Mouse (Mus musculus): ENCODE data around the gene Insl3. TPM values are rescaled to one million over a fixed set of nuclear protein-coding genes. Genes with fewer than 3 reads are reported as not detected.
"Not testable (repeated sequence)": the region's sequence is repeated elsewhere in the genome, so short reads cannot be mapped to it uniquely, and the experiment has no call there.

The Insl3 gene
- total RNA-seq, 2 experiments from 2014 or later = 2.6 to 3.4 TPM

DNA sequence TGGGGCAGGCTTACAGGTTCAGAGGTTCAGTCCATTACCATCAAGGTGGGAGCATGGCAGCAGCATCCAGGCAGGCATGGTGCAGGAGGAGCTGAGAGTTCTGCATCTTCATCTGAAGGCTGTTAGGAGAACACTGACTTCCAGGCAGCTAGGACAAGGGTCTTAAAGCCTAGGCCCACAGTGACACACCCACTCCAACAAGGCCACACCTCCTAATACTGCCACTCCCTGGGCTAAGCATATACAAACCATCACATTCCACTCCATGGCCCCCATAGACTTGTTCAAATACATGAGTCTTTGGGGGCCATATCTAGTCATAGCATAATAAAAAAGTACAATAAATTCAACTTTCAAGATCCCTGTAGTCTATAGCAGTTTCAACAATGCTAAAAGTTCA lies 14.4 kb downstream of the Insl3 start:
- DNase-seq (ENCODE audit: low spot score in 2 of 2) = not testable (repeated sequence)

DNA sequence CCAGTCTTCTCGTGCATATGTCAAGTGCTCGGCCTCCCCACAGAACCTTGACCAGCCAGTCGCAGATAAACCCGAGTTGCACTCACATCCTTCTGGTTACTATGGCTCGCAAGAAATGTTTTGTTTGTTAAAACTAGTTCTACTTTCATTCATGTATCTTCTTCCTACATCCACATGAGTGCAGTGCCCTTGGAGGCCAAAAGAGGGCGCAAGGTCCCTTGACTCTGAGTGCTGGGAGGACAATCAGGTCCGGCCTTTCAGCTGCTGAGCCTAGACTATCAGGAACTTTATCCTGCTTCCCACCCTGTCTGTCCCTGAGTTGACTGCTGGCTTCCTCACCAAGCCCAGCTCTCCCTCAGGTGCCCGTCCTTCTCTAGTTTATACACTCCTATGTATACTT lies 18.9 kb downstream of the Insl3 start:
- no peak for DNase-seq (ENCODE audit: low spot score in 2 of 2)

DNA sequence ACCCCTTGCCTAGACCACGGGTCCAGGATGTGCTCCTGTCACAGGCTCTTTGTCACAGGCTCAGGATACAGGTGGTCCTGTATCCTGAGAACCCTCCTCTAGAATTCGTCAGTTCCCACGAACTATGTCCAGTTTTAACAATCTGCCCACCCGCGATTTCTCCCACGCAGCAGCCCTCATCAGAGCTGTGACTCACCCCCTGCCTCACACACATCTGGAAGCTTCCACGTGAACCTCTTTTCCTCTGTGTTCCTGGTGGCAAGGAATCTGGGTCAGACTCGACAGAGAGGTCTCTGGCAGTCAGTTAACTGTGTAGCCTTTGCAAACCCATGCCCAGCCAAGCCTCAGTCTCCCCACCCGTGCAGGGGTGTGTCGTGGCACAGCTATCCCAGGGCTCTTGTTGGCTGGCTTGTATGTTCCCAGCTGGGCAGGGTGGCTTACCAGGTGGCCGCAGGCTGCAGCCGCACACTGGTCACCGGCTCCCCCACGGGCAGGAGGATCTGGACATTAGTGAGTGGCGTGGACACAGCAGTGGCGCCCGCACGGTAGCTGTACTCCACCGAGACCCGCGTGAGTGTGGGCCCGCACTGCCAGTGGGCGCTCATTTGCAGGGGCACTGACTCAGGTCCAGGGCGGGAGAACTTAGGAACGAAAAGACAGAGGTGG lies 20.3 kb downstream of the Insl3 start:
- DNase-seq (ENCODE audit: low spot score in 2 of 2) = no peak

DNA sequence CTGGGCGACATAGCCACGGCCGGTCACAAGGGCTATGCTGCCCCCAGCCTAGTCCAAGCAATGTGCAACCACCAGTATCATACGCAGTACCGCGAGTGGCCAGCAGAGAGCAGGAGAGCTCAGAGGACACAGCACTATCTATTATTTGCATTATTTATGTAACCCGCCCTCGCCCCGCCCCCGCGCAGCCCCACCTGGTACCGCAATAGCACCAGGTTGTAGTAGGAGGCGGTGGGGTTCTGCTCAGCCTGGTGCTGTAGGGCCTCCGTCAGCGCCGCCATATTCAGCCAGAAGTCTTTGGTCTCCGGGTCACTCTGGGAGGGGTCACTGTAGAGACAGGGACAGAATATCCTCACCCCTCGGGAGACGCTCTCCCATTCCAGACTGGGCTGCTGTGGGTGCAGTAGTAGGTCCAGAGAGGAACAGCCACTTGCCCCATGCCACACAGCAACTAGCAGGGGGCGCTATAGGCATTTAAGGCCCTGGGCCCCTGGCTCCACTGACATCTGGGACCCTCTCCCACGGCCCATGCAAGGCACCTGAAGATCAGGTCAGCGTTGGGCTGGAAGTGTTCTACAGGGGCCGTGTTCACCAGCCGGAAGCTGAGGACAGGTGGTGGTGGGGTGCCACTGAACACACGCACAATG lies 20.9 kb downstream of the Insl3 start:
- DNase-seq (ENCODE audit: low spot score in 2 of 2) = peak in 1 of 2 experiments; percentile 73

DNA sequence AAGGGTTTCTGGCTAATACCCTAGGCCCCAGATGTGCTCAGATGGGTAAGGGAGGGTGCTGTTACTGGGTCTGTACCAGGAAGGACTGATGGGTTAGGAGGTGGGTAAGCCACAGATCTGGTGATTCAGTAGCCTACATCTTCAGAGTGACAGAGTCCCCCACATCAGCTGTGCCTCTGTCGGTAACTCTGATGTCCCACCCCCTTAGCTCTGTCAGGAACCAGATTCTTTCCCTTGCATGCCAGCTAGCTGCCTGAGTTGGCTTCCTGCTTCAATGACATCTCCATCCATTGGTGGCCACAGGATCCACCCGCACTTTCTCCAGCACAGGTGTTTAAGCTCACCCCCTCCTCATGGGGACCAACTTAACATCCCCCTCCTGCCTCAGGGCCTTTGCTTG lies 22.6 kb downstream of the Insl3 start:
- DNase-seq (ENCODE audit: low spot score in 2 of 2) = no peak

DNA sequence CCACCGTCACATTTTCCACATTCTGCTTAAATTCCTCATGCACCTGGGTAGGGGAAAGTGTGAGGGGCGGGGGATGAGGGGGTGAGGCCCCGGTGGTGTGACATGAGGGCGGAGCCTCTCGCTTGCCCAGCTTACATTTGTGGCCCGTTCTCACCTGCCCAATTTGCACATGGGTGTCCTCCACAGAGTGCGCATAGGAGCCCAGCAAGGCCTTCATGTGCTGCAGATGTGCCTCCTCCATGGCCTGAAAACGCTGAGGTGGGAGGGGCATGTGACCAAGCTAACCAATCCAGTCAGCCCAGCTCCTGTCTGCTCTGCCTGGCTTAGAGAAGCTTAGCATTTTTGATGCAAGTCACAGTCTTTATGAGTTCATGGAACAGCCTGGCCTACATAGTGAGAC lies 26.5 kb downstream of the Insl3 start:
- DNase-seq (ENCODE audit: low spot score in 2 of 2) = no peak

DNA sequence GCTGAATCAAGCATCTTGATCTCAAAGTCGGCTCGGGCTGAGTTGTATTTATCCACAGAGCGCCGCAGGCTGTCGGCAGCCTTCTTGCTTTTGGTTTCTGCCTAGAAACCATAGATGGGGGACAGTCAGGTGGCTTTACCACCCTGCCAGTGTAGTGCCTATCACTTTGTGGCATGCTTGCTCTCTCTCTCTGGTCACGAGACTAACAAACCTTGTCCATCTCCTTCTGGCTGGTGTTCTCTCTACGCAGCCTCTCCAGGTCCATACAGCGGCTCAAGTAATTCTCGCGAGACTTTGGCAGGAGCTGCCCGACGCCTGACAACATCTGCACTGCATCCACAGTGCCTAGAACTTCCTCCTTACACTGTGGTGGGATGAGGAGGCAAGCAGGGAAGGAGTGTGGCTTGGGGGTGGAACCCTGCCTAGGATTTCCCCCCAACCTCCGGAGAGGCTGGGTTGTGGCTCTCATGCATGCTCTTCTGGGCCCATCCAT lies 27.6 kb downstream of the Insl3 start:
- no peak for DNase-seq (ENCODE audit: low spot score in 2 of 2)

DNA sequence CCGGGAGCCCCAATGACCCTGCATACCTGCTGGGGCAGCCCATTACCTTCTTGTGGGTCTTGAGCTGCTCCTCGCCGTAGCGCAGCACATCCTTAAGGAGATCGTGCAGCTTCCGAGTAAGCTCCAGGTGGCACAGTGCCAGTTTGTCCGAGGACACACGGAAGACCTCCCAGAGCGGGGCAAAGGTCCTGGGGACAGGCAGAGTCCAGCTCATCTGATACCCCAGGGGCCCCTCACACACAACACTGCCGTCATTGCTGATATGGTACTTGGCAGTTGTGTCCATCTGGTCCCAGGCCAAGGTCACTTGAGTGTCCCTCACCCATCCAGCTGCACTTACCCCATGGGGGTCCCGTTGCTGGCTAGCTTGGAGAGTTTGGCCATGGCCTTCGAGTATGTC lies 28.1 kb downstream of the Insl3 start:
- no peak for DNase-seq (ENCODE audit: low spot score in 2 of 2)

DNA sequence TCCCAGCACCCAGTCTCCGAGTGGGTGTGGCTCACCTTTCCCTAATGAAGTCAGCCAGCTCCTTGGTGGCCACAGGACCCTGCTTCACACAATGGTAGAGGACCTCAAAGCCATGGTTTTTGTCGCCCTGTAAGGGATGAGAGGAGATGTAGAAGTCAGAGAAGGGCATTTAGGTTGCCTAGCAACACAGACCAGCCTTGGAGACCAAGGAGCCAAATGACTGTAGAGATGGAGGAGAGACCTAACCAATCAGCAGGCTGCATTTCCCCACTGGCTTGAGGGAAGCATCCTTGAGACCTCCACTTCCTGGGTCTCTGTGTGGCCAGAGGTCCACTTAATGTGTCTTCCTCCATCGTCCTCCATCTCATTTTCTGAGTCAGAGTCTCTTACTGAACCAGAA lies 29.2 kb downstream of the Insl3 start:
- DNase-seq (ENCODE audit: low spot score in 2 of 2) = no peak

DNA sequence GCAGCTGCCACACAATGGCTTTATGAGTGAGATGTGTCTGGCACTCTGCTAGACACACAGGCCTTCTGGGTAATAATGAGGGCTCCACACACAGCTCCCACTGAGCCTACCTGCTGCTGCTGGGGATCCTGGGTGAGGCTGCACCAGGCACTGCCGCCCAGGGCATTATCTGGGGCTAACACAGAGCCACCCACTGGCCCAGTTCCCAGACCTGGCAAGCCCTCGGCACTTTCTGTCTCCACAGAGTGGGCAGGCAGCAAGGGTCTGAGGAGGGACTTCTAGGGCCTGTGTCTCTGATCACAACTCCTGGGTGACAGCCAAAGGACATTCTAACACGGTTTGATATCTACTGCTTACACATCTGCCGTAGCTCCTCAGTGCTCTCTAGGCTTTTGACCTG lies 30.2 kb downstream of the Insl3 start:
- no peak for DNase-seq (ENCODE audit: low spot score in 2 of 2)

DNA sequence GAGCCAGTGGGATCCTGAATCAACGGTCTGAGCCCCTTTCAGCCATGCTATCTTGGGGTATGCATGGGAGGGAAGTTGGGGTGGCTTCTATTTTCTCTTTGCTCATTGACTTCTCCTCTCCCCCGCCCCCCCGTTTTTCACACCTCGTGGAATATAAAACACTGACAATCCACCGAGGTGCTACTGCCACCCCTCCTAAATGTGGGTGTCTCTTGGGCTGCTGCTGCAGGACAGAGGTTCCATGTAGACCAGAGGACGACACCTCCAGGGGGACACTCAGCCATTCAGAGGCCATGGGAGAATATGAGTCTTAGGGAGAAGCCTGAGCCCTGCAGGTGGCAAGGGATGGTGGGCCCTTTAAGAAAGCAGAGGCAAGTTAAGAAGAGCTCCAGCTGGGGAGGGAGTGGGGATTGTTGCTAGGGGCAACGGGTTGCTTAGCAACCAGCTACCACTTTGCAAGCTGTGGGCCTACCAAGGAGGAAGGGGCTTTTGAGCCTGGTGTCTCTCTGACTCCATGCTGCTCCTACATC lies 31.0 kb downstream of the Insl3 start:
- no peak for DNase-seq (ENCODE audit: low spot score in 2 of 2)

DNA sequence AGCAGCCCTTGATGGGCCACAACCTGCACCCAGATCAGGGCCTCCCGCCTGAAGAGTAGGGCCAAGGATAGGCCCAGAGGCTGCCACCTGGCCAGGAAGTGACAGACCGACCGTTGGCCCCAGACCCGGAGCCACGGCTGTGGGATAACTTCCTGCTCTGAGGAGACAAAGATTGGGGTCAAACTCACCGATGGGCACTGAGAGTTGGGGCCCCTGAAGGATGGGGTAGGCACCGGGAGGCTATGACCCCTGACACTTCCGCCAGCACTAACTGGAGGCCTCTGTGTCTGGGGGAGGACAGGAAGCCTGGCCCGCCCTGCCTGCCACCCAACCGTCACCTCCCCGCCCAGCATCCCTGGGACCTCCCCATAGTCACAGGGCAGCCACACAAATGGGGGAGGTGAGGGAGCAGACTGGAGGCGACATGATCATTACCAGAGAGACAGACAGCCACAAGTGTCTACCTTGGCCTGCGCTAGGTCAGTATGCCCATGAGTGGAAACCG lies 34.1 kb downstream of the Insl3 start:
- no peak for DNase-seq (ENCODE audit: low spot score in 2 of 2)

DNA sequence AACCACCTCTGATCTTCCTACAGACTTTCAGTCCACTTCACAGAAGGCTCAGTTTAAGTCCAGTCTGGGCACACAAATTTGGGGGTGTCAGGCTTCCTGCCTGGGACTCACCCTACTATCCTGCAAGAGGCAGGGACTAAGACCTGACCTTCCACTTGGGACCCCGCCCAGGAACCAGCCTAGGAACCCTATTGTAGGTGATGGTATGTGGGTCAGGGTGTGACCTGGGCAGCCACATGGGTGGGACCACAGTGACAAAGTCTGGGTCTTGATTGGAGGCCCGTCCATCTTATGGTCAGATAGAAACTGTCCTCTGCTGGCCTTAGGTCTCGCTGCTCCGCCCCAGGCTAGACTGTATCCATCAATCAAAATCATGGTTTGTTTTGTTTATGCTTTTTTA lies 35.4 kb downstream of the Insl3 start:
- DNase-seq (ENCODE audit: low spot score in 2 of 2) = no peak

DNA sequence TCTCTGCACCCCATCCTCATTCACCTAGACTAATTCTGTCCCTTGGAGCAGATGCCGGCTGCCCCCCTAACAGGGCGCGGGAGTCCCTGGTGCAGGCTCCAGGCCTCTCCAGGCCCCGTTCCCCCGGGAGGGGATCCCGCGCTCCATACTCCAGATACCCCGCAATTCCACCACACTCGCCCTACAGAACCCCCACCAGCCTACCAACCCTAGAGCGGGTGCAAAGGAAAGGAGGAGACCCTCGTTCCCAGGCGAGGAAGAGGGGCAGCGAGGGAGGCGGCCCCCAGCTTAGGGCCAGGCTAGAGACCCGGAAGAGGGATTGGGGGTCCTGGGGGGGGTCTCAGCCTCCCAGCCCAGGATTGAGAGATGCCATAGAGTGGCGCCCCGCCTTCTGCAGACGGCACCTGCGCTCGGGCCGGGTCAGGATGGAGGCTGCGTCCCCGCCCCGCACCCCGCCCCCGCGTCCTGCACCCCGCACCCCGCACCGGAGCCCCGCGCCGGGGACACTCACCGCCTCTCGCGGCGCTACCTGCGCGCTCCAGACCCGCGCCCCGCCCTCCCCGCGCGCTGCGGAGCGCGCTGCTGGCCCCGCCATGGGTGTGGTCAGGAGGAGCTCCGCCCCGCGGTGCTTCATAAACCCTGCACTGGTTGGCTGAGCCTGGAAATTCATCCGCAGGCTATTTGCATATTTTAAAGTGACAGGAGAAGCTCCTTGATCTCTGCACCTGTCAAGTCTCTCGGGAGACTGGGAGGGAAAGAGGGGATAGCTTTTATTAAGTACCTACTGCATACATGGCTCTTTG lies 36.3 kb downstream of the Insl3 start, which contains the start of gene Fcho1:
Fcho1 (minus strand) TSS at position 595 of the 803 bp plus-strand sequence.
- DNase-seq (ENCODE audit: low spot score in 2 of 2) = peak in 1 of 2 experiments; percentile 50

DNA sequence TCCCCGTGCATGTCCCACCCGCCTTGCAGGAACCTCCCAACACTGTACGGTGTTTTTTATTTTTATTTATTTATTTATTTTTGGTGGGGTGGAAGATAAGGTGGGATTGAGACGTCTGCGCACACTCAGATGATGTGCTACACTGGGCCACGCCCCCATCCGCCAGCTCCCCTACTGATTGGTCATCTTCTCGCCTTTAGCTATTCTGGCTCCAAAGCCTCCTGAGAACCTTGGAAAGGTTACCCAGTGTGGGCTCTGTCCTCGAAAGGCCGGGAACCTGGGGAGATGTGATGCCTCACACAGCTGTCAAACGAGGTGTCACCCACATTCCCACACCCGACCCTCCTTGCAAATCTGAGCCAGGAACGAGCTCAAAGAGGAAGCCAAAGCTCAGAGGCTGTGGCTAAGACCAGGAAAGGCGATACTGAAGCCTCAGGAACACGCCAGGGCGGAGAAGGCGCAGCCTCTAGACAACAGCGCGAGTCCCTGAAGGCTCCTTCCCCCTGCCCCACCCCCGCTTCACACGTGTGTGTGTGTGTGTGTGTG lies 39.3 kb downstream of the Insl3 start:
- DNase-seq (ENCODE audit: low spot score in 2 of 2) = no peak

DNA sequence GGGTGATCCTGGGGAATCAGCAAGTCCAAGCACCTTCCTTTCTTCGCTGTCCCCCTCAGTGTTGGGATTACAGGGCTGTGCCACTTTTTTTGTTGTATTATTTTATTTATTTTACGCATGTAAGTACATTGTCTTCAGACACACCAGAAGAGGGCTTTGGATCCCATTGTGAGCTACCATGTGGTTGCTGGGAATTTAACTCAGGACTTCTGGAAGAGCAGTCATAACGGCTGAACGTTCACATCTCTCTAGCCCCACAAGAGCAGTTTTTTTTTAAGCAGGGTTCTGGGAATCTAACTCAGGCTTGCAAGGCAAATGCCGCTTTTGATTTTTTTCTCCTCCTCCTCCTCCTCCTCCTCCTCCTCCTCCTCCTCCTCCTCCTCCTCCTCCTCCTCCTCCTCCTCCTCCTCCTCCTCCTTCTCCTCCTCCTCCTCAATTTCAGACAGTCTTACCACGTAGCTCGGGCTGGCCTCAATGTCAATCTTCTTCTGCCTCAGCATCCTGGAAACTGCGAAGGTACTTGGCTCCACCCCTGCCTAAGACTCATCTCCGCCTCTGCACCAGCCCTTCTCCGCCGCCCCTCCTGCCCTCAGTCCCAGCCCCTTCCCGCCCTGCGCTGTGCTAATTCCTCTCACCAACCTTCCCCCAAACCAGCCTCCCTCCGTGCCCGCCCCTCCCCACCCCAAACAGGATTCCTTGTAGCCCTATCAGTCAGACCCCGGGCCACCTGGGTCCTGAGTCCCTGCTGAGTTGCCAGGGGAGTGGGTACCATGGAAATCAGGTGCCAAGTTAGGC lies 40.0 kb downstream of the Insl3 start:
- no peak for DNase-seq (ENCODE audit: low spot score in 2 of 2)

DNA sequence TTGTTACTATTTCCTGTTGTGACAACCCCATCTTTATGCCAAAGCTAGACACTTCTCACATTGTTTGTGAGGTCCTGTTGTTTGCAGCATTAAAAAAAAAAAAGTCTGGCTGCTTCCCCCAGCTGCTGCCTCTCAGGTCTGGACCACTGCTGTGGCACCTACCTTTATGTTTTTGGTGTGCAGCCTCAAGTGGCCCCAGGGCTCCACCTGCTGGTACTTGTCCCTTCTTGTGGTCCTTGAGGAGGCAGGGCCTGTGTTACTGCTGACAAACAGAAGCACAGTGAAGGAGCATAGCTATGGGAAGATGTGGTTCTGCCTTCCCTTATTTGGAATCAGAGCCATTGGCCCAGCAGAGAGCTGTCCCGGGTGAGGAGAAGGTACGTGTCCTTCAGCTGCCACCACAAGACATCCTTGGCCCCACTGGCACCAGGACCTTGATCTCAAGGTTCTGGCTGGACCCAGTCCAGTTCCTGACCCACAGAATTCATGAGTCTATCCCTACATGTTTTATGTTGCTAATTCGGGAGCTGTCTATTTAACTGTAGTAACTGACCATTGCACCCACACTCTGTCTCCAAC lies 42.7 kb downstream of the Insl3 start:
- DNase-seq (ENCODE audit: low spot score in 2 of 2) = no peak

DNA sequence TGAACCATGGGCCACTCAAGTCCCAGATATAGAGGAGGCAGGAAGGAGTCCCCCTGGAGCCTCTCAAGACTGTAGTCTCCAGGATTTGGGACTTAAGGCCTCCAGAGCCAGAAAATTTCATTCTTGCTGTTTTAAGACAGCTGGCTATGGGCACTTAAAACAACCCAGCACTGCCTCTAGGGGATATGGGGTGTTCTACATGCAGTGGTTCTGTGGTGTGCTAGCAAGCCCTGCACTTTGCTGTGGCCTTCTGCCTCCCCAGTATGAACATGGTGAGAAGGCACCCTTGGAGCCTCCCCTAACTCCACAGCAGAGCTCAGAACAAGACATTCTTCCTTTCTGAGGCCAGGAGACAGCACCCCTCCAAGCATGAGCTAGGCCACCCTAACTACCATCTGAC lies 49.3 kb downstream of the Insl3 start:
- not testable (repeated sequence) for DNase-seq (ENCODE audit: low spot score in 2 of 2)
